Mouse (Mus musculus) thymus, adult 2 months (tissue): Measurements from ENCODE around the gene Lypd3.
"Not testable (repeated sequence)": the region's sequence is repeated elsewhere in the genome, so short reads cannot be mapped to it uniquely, and the experiment has no call there.

Source experiments
- CTCF ChIP-seq: fragments of 200-500 bp; IDR thresholded peaks from 2 replicates; pipeline ENCODE4 v1.5.1; 2012; ENCODE audit warnings: mild to moderate bottlenecking, control low read depth, low read length, moderate library complexity, borderline replicate concordance; ENCODE audit not compliant: control insufficient read depth, poor library complexity, insufficient read depth; ENCODE audit errors: extremely low read depth
- POLR2A ChIP-seq: fragments of 200-500 bp; IDR thresholded peaks from 2 replicates; pipeline ENCODE4 v1.6.1; 2012; ENCODE audit warnings: mild to moderate bottlenecking, low read length, control low read depth, moderate library complexity; ENCODE audit not compliant: control insufficient read depth, poor library complexity, insufficient read depth; ENCODE audit errors: extremely low read depth

DNA sequence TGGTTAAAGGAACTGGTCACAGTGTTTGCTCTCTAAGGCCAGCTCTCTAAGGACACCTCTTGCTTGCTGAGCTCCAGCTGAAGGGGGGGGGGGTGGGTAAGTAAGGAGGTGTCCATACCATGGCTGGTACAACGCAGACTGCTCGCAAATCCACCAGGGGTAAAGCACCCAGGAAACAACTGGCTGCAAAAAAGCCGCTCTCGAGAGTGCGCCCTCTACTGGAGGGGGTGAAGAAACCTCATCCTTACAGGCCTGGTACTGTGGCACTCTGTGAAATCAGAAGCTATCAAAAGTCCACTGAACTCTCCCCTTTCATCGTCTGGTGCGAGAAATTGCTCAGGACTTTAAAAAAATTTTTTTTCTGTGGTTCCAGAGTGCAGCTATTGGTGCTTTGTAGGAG, 47.8 kb downstream of the Lypd3 start:
- not testable (repeated sequence) for TF ChIP-seq CTCF, POLR2A
